Mouse (Mus musculus) bone marrow, adult 2 months (tissue): ENCODE data around the gene Ctnna2. TPM values are rescaled to one million over a fixed set of nuclear protein-coding genes. Genes with fewer than 3 reads are reported as not detected.

Experiments used
- H3K27ac ChIP-seq: fragments of 200-500 bp; 2 replicates; pipeline ENCODE4 v1.5.1; 2012; ENCODE audit warnings: low read depth, mild to moderate bottlenecking, control low read depth, inconsistent platforms, low read length; ENCODE audit not compliant: control insufficient read depth, poor library complexity, insufficient read depth
- H3K4me1 ChIP-seq: fragments of 200-500 bp; 2 replicates; pipeline ENCODE4 v1.6.1; 2011; ENCODE audit warnings: low read length; ENCODE audit not compliant: control insufficient read depth, insufficient read depth
- H3K4me3 ChIP-seq: fragments of 200-500 bp; replicated peaks from 2 replicates; pipeline ENCODE3; 2011; ENCODE audit warnings: mild to moderate bottlenecking, low read depth, low read length, control low read depth; ENCODE audit not compliant: control insufficient read depth
- CTCF ChIP-seq: fragments of 200-500 bp; IDR thresholded peaks from 2 replicates; pipeline ENCODE4 v1.5.1; 2011; ENCODE audit warnings: low read length, control low read depth; ENCODE audit not compliant: control insufficient read depth, insufficient read depth
- POLR2A ChIP-seq: fragments of 200-500 bp; IDR thresholded peaks from 2 replicates; pipeline ENCODE4 v1.6.1; 2011; ENCODE audit warnings: low read depth, mild to moderate bottlenecking, control low read depth, low read length, borderline replicate concordance; ENCODE audit not compliant: control insufficient read depth
- WGBS: fragments of 180-500 bp; shearing (Covaris S2); methylation state at CpG from one replicate; pipeline ENCODE4 v1.1.7; 2018; 5-methylcytosine and 5-hydroxymethylcytosine counted together
- polyA plus RNA-seq: library from polyadenylated mRNA; stranded (reverse); fragments of >200 nt; gene quantifications from 2 replicates; pipeline ENCODE4 v1.2.4, GENCODE M21; 2011; ENCODE audit warnings: low replicate concordance; ENCODE audit not compliant: missing spikeins, insufficient read depth, insufficient read length

Ctnna2 gene
- polyA plus RNA-seq, 1 experiment, result not detected

DNA sequence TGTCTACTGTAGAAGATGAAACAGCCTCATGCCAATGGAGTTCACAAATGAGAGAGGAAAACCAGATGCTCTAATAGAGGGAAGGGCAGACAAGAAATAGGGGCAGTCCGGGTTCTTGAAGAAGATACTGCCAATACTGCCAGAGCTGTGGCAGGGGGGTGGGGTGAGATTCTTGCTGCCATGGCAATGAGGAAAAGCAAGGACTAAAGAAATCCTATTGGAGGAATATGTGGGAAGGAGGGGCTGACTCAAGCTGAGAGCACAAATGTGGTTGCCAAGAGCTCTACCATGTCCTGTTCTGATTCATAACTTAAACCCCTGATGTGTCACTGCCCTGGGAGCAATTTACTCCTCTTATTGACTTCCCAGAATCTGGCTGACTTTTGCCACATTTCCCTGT lies 878.5 kb downstream of the Ctnna2 start:
- 19% methylated on average over 1 of the region's 1 CpGs for WGBS
- TF ChIP-seq POLR2A (no peak), CTCF (no peak)
- no peak overlapping the region for H3K27ac ChIP-seq
- H3K4me3 ChIP-seq, result no peak overlapping the region
- no peaks in the 10 kb centered on the region for H3K4me1 ChIP-seq

DNA sequence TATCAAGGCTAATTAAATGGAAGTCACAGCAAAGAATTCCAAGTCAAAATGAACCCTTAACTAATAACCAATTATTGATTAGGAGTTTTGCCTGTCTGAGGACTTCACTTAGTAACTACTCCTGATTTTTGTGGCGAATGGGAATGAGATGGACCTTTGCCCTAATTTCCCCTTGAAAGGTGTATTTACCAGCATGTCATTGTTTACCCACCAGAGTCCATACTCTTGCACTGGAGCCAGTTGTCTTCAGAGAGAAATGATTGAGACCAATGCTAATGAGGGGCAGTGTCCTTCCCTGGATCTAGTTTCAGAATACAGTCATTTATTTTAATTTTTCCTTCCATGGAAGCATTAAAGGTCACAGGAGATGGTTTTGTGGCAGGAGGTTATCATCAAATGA lies 881.0 kb downstream of the Ctnna2 start:
- WGBS, result 71% methylated on average over 1 of the region's 1 CpGs
- TF ChIP-seq CTCF (no peak), POLR2A (no peak)
- Histone ChIP-seq H3K27ac (no peak overlapping the region), H3K4me3 (no peak overlapping the region), H3K4me1 (no peaks in the 10 kb centered on the region)

DNA sequence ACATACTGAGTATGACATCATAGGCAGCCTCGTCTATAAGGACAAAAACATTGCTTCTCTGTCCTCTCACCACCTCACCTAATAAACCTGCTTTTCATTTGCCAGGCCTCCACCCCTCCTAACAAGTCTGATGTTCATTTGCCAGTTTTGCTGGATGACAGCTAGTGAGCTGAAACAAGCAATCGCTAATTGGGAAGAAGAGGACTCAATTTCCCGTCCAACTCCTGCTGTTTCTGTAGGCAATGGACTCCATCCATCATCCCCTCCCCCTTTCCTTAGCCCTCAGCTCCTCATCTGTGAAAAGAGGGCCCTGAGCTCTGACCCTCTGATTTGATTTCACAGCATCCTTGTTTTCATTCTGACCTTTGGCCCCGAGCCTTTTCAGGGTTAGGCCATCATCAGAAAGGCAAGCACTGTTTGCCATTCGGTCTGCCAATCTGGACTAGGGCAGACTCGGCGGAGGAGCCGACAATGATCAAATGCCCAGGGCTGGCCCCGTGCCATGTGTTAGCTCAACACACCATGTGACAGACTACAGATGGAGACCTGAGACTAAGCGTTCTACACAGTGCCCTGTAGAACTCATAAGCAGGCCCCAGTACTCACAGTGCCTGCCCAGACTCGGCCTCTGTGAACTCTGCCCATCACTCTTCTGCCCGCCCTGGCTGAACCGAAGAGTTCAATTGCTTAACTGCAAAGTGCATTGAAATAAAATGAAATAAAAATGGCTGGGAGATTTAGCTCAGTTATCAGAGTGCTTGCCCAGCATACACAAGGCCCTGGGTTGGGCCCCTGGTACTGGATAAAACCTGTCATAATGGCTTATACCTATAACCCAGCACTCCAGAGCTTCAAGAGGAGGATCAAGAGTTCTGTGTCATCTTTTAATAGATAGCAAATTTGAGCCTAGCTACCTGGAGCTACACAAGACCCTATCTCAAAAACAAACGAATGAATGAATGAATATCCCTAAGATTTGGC lies 903.8 kb downstream of the Ctnna2 start:
- TF ChIP-seq POLR2A, result no peak
- no peak for TF ChIP-seq CTCF
- H3K4me3 ChIP-seq, result no peak overlapping the region
- no peak overlapping the region for H3K27ac ChIP-seq
- no peaks in the 10 kb centered on the region for H3K4me1 ChIP-seq
- WGBS, result 80% methylated on average over 14 of the region's 14 CpGs

DNA sequence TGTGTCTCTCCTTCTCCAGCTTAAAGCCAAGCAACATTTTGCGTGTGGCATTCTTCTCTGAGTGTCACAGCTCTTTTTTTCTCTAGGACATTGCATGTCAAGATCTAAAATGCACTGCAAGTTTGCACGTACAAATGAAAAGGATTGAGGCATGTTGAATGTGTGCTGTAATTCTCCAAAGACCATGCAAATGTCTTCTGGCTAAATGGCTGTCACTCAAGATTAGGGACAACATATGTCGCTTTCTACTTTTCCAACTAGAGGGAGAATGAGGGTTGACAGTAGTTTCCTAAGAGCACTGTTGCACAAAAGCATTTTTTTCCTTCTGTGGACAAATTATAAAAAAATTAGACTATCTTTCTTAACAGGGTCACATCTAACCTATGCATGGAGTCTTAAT lies 909.9 kb downstream of the Ctnna2 start:
- 69% methylated on average over 3 of the region's 3 CpGs for WGBS
- Histone ChIP-seq H3K27ac (no peak overlapping the region), H3K4me3 (no peak overlapping the region), H3K4me1 (no peaks in the 10 kb centered on the region)
- TF ChIP-seq CTCF (no peak), POLR2A (no peak)

DNA sequence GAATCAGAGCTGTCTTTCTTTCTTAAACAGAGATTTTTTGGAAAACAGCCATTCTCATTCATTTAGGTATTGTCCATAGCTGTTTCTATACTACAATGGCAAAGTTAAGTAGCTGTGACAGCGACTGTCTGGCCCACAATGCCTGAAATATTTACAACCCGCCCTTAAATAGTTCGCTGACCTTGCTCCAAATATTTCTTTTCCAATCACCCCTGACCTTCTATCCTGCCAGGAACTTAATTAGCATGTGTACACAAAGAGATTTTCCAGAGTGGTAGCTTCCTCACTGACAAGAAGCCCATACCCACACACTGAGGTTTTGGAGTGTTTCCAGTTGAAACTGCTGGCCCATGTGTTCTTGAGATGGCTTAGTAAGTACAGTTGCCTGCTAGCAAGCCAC lies 928.8 kb downstream of the Ctnna2 start:
- Histone ChIP-seq H3K27ac (no peak overlapping the region), H3K4me1 (no peaks in the 10 kb centered on the region), H3K4me3 (no peak overlapping the region)
- WGBS, result 68% methylated on average over 3 of the region's 3 CpGs
- TF ChIP-seq POLR2A (no peak), CTCF (no peak)

- Histone ChIP-seq H3K27ac (no peak overlapping the region), H3K4me3 (no peak overlapping the region), H3K4me1 (no peaks in the 10 kb centered on the region)
- 92% methylated on average over 2 of the region's 2 CpGs for WGBS
- no peak for TF ChIP-seq POLR2A
- no peak for TF ChIP-seq CTCF
Measured at GRCm38 (mm10) chr6:77050193-77050592, 929.3 kb downstream of the Ctnna2 start.

GRCm38 (mm10) chr6:77047568-77047967 lies 931.9 kb downstream of the Ctnna2 start:
- Histone ChIP-seq H3K4me3 (no peak overlapping the region), H3K4me1 (no peaks in the 10 kb centered on the region), H3K27ac (no peak overlapping the region)
- WGBS, result 83% methylated on average over 1 of the region's 1 CpGs
- TF ChIP-seq CTCF, result no peak

DNA sequence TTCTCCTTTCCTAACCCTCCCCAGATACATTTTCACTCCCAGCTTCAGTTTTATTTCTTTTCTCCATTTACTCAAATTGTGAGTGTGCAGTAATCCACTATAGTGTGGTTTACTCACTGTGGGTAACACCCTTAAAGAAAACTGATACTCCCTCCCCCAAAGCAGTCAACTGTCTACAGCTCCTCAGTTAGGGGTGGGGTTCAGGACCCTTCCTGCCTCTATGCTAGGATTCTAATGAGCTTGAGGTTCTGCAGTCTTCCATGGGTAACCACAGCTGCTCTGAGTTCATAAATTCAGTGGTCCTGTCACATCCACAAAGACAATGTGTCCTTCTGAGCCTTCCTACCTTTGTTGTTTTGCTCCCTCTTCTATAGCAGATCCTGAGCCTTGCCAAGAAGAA lies 954.4 kb downstream of the Ctnna2 start:
- TF ChIP-seq CTCF, result no peak
- TF ChIP-seq POLR2A, result no peak
- no peak overlapping the region for H3K27ac ChIP-seq
- H3K4me3 ChIP-seq, result no peak overlapping the region
- no peaks in the 10 kb centered on the region for H3K4me1 ChIP-seq

- Histone ChIP-seq H3K4me3 (no peak overlapping the region), H3K27ac (no peak overlapping the region), H3K4me1 (no peaks in the 10 kb centered on the region)
- 76% methylated on average over 2 of the region's 2 CpGs for WGBS
- TF ChIP-seq POLR2A (no peak), CTCF (no peak)
Measured at GRCm38 (mm10) chr6:77013194-77013593, 966.3 kb downstream of the Ctnna2 start.
